Mouse (Mus musculus): ENCODE data around the gene Cyren.
A peak's percentile ranks its signal among the peaks of the same experiment; 100 is the strongest.

Gene Cyren

DNA sequence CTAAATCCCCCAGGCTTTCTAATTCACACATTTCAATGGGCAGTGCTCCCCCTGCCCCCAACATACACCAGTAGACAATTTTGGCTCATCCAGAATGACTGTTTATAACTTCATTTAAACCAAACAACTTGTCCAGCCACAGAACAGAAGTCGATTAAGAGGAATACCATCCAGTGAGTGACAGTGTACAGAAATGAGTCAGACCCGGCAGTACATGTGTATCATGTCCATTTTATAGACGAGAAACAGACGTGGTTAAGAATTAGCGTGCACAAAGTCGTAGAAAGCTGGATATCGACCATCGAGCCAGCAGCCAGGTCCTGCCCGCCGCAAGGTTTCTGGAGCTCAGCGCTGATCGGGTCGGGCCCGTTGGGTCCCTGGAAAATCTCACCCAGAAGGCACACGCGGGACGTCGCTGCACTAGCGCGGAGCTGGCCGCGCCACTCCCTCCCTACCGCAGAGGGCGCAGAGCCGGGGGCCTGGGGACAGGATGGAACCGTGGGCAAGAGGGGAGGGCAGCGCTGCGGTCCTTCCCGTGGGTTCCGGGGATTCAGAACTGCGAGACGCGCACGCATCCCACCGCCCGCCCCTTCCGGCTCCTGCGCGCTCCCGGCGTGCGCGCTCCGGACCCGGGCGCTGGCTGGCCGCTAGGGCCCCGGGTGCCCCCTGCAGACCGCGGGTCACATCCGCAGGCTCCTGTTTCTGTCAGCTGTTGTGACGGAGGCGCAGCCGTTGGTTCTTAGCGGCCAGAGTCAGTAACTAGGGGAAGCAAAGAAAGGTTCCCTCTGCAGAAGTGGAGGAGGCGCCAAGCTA lies at the start of gene Cyren:
Gene Cyren (minus strand): TSS at position 552 of the 813 bp plus-strand sequence.
- peak; percentile 93 for DNase-seq

DNA sequence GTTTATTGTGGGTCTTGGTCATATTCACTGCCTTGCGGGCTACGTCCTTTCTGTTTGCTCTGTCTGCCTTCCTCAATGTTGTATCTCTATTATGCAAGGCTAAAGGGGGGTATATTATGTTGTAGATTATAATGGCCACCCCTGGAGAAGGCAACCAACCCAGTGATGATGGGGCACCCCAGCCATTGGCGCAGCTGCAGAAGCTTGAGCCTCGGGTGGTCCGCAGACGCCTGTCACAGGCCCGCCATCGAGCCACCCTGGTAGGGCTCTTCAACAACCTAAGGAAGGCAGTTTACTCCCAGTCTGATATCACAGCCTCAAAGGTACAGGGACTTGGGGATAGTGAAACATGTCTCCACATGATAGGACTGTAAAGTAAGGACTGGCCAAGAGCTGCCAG lies 49.7 kb upstream of the Cyren start:
- no peak for DNase-seq

GRCm38 (mm10) chr6:34927156-34927555 lies 49.3 kb upstream of the Cyren start:
- DNase-seq = peak; percentile 52

DNA sequence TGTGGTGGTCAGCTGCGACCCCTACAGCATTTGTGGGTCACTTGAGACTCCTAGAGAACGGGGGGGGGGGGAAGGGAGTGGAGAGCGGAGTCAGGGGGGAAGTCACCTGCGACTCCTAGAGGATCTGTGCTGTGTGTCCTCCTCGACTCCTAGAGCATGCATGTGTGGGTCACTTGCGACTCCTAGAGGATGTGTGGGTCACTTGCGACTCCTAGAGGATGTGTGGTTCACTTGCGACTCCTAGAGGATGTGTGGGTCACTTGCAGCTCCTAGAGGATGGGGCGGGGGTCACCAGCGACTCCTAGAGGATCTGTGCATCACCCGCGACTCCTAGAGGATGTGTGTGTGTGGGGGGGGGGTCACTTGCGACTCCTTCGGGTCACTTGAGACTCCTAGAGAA lies 44.1 kb upstream of the Cyren start:
- peak; percentile 63 for DNase-seq

DNA sequence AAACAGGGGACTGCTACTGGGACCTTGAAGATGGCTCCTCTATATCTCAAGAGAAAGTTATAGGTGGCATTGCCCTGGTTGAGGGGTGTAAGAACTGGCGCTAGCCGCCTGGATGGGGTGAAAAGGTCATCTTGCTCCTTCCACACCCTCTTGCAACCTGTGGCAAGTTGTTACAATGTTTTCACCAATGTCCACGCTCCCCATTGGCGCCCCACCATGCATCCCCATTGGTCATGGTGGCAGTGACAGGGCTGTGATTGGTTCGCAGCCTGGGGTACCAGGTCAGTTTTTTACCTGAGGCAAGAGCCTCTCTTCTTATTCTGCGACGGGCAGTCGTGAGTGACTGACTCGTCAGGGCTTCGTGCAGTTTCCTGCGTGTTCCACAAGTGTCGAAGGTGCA lies 42.8 kb upstream of the Cyren start:
- no peak for DNase-seq

DNA sequence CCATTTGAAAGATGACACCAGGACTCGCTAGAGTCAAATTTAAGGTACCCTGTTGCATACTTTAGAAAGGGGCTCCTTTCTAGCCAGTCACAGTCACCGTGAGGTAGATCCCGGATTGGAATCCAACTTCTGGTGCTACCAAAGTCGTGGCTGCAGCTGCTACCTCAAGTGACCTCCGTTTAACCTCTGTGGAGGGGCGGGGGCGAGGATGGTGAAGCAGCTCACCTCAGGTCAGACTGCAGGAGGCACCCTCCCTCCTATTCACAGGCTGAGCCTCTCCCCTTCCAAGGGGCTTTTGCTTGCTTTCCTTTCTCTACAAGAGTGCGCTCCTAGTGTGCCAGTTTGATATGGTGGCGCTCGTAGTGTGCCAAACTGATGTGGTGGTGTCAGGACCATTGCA lies 42.1 kb upstream of the Cyren start, which contains the start of gene Stra8:
Gene Stra8 (plus strand): TSS at position 208 of the 400 bp plus-strand sequence.
- DNase-seq = no peak

DNA sequence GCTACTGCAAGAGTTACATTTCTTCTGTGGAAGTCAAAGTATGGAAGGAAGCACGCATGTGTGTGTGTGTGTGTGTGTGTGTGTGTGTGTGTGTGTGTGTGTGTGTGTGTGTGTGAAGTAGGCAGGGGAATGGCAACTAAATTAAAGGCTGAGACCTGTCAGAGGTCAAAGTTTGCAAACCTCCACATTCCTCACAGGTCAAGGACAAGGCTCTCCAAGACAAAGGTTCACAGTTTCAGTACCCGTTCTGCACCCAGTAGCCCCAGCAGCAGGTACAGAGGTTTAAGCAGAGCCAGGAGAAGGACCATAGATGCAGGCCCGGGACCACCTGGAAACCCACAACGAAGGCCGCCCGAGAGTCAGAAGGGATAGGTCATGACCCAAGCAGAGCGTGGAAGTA lies 41.3 kb upstream of the Cyren start:
- no peak for DNase-seq

GRCm38 (mm10) chr6:34914462-34914861 lies 36.6 kb upstream of the Cyren start:
- no peak for DNase-seq

- DNase-seq = no peak
Observed at GRCm38 (mm10) chr6:34913341-34914040, 35.6 kb upstream of the Cyren start.

DNA sequence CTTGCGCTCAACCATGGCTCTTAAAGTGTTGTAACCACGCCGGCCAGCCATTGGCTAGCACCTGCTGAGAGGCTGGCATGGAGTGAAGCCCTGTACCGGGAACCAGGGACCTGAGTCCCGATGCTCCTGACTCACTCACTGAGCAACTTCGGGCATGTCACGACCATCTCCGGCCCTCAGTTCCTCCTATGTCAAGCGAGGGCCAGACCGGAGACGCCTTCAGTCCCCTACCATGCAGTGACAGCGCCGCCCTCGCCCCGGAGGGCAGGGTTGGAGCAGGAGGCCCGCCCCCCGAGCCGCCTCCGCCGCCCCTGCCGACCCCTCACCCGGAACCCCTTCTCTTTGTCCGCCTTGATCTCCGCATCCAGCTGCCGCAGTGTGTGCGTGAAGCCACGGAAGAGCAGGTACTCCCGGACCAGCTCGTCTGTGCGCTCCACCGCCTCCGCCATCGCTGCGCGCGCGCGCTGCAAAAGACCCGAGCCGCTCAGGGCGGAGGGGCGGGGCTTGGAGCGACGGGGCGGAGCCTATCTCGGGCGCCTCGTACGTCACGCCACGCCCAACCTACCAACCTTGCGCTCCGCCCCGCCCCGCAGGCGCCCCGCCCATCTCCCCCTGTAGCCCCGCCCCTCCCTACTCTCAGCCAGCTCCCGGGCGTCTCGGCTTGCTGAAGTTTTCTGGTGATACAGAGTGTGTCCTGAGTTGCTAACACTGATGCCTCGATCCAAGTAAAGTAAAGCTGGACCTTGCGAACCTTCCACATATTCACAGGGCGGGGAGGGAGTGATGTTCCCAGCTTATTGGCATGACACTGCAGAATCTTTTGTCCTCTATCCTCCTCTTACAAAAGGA lies 32.7 kb upstream of the Cyren start, which contains the start of gene Wdr91:
Gene Wdr91 (minus strand): TSS at position 506 of the 849 bp plus-strand sequence.
- DNase-seq = peak; percentile 87

DNA sequence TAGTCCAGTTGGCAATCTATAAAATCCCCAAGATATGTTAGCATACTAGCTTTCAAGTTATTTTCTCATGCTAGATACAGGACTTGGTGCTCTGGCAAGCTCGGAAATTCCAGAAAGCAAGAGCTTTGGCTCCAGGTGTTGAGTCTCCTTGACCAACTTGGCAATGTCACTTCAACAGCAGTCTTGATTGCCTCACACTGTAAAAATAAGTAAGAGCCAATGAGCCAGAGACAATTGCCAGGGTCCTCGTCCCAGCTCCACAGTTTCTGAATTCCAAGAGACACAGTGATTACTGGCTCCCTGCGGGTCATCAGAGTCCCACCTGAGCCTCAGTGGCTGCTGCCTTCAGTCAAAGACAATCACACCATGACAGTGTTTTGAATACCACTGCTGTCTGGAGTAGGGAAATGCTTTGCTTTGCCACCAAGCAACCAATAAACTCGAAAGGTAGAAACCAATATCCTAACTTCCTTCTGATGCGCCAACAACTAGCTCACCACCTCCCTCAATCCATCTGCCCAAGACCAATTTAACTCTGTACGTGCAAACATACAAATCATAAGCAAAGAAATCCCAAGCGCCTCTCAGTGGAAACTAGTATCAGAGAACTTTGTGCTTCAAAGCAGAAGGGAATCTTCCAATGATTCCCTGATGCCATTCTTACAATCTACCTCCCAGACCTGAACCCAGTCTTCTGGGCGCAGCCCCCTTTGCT lies 31.9 kb upstream of the Cyren start:
- DNase-seq = peak; percentile 51

DNA sequence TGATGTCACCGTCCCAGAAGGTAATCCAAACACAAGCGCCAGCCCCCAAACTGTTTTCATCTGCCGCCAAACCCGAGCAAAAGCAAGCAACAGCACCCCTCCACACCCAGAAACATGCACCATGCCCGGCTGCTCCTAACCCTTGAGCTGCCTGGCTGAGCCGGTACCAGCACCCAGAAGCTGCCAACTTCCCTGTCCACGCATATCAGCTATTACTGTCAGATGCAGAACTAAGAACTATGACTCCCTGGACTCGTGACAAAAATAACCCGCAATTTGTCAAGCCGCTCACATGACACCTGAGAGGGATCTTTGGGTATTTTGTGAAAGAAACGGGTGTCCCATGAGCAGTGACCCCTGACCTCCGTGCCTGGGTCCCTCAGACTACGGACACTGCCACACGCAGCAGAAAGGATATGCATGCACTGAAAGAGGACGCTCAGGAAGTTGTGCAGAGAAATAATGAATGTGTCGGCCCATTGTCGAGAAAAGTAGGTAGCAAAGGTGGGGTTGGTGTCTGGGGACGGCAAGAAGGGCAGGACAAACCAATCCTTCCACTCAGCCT lies 29.9 kb upstream of the Cyren start:
- peak; percentile 48 for DNase-seq

- peak; percentile 74 for DNase-seq
Observed at GRCm38 (mm10) chr6:34907121-34907614, 29.3 kb upstream of the Cyren start.

- DNase-seq = peak; percentile 91
Observed at GRCm38 (mm10) chr6:34906661-34907060, 28.8 kb upstream of the Cyren start.

DNA sequence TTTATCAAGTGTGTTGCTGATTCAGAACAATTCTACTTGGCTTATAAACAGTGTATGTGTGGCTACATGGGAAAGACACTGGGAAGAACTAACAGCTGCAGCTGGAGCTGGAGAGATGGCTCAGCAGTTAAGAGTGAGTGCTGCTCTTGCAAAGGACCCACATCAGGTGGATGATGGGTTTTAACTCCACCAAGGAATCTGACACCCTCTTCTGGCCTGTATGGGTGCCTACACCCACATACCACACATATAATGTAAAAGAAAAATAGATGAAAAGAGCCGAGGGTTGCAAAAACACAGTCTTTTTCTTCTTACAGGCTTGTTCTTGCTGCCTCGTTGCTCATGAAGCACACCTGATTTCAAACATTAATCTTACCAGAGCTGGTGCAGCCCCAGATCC lies 28.3 kb upstream of the Cyren start:
- no peak for DNase-seq

DNA sequence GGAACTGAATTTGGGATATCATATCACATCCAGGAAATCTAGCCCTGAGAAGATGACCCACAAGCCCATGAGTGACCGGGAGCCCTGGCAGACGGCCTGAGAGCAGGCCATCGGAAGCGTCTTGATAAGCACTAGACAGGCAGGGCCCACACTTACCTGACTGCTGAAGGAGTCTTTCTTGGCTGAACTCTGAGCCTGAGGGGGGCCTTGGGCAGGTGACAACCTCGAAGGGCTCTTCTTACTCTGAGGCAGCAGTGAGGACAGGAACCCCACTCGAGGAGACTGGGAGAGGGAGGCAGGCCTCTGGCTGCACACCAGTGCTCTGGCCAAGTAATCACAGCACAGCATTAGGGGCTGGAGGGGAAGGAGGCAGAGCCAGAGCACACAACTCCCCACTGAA lies 26.5 kb upstream of the Cyren start:
- no peak for DNase-seq

DNA sequence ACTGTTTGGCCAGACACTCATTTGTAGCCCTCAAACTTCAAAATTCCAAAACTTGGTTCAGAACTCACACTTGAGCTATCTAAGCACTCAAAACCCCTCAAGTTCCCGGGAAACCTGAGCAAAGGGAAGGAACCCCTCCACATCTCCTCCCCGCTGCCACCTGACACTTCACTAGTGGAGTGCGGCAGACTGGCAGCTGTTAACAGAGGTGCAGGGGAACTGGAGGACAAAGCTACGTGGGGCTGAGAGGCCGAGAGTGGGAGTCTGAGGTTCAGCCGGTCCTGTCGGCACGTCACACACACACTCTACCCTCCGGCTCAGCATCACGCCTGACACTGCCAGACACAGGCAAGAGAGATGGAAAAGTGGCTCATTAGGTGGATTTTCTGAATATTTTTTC lies 26.0 kb upstream of the Cyren start:
- no peak for DNase-seq

DNA sequence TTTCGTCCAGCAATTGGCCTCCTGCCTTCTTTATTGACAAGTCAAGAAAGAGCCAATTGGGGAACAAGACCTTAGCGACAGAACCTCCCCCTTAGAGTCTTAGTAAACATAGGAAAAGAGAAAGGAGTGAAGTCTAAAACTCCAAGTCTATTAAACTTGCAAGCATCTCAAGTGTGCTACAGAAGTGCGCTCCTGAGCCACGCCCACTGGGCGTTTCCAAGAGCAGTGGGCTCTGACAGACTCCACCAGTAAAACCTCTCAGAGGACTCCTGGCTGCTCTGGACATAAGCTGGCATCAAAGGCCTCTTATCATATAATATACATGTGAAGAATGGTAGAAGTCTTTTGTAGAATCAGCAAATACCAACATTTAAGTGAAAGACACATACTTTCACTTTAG lies 25.6 kb upstream of the Cyren start:
- no peak for DNase-seq

- no peak for DNase-seq
Observed at GRCm38 (mm10) chr6:34902578-34902977, 24.7 kb upstream of the Cyren start.

DNA sequence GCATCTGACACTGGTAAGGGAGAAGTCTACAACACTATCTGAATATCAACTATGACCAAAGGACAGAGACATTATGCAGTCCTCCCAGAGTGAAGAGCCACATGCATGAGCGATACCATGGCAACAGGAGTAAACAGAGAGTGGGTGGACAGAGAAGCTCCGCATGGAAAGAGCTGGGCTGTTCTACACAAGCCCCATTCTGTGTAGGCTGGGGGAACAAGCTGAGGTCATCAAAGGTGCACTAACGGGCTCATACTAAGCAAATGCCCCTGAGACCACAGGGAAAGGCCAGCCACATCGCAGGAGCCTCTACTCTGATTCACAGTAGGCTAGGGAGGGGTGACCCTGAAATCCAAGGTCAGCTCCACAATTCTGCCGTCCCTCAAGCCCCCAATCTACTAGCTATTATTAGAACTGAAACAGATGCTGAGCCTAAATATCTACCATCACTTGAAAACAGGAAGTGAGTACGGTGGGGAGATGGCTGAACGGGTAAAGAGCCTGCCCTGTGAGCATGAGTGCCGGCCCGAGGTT lies 24.1 kb upstream of the Cyren start:
- DNase-seq = no peak

- no peak for DNase-seq
Observed at GRCm38 (mm10) chr6:34900990-34901389, 23.1 kb upstream of the Cyren start.

DNA sequence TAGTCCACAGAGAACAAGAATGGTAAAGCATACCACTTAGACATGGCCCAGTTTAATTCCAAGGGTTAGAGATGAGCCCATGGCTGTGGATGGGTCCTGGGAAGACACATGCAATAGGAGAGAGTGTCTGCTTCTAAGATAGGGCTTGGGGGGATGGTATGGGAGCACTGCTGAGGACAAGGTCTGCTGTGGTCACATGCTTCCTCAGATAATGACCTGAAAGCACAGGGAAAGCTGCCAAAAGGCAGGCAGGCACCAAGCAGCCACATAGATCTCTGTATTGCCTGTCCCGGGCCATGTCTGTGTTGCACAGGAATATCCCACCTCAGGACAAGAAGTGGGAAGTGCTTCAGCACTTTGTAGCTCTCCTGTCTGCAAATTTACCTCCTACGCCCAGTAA lies 21.3 kb upstream of the Cyren start:
- peak; percentile 73 for DNase-seq
